Mouse (Mus musculus): ENCODE data around the gene Ccdc138. TPM values are rescaled to one million over a fixed set of nuclear protein-coding genes. Genes with fewer than 3 reads are reported as not detected.

Gene Ccdc138
- polyA plus RNA-seq, 1 experiment from 2014 or later = 3.0 TPM

DNA sequence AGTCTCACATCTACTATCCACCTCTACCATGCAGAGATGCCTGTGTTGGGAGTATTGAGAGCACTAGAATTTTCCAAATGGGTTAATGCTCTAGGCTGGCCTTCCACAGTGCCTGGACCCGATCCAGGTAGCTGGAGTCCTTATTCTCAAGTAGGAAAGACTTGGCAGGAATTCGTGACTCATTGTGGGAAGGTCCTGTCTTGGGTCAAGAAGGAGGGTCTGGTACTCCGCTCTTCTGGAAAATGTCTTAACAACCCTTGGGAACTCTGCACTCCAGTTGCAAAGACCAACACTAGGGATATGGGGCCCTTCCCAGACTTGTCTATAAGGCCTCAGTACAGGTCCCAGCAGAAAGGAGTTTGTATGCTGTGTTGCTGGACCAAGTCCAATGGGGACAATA lies 111.1 kb downstream of the Ccdc138 start:
- H3K27me3 ChIP-seq (replicated peaks; ENCODE audit: insufficient read depth, low read length) = no peaks in the 10 kb centered on the region
- H3K4me3 ChIP-seq (ENCODE audit: low read depth, low read length) = no peak overlapping the region
- H3K4me2 ChIP-seq (replicated peaks; ENCODE audit: low read depth, low read length) = no peak overlapping the region
- DNase-seq (ENCODE audit: low spot score) (peak; percentile 74), ATAC-seq (peak; percentile 76)
- peaks cover 12% of the 10 kb centered on the region; the same call in 1 of the 2 replicates for H3K4me1 ChIP-seq (ENCODE audit: insufficient read depth, low read depth, low read length)
- H3K9me3 ChIP-seq (ENCODE audit: low read length) = no peaks in the 10 kb centered on the region
- WGBS = 49% methylated on average over 3 of the region's 3 CpGs
- no peak overlapping the region for H3K27ac ChIP-seq (ENCODE audit: low read length)
- no peak overlapping the region for H3K9ac ChIP-seq (replicated peaks; ENCODE audit: low read depth)
- H3K36me3 ChIP-seq (ENCODE audit: insufficient read depth, low read length) = no peaks in the 10 kb centered on the region
- TF ChIP-seq CTCF (IDR thresholded peaks at IDR 0.05) = no peak
- TF ChIP-seq EP300 (IDR thresholded peaks at IDR 0.05) = peak; percentile 72; the same call in 1 of the 2 replicates

DNA sequence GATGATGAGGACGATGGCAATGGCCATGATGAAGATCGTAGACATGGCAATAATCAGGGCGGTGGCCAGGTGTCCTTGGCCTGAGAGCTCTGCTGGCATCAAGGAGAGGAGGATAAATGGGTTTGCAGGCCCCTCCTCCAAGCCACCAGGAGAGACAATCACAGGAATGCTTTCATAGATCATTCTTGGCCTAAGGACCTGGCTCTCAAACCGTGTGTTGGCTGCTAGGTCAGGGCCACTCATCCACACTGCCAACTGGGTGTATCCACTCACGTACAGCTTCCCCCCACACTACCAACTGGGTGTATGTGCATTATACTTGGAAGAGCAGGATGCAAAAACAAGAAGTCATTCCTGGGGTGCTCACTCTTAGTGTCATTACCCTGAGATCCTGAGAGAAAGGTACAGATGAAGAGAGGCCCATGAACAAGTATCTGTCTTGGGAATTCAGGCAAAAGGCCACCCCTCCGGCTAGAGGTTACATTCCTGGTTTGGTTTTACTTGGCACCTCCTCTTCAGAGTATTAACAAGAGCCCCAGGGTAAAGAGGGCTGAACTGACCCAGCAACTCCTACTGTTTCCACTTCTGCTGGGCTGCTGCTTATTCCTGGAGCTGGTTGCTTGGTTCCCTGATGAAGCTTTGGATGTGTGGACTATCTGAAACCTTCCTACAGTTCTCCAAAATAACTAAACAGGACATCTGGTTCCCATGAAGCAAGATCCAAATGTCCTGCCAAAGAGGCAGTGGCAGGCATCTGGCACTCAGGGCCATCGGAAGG lies 112.9 kb downstream of the Ccdc138 start:
- TF ChIP-seq CTCF (IDR thresholded peaks at IDR 0.05) (no peak), EP300 (IDR thresholded peaks at IDR 0.05) (no peak)
- H3K4me3 ChIP-seq (ENCODE audit: low read depth, low read length) = no peak overlapping the region
- H3K27me3 ChIP-seq (replicated peaks; ENCODE audit: insufficient read depth, low read length) = no peaks in the 10 kb centered on the region
- no peaks in the 10 kb centered on the region for H3K36me3 ChIP-seq (ENCODE audit: insufficient read depth, low read length)
- H3K27ac ChIP-seq (ENCODE audit: low read length) = no peak overlapping the region
- DNase-seq (ENCODE audit: low spot score) (no peak), ATAC-seq (no peak; the same call in 1 of the 2 replicates)
- WGBS = 68% methylated on average over 7 of the region's 7 CpGs
- no peak overlapping the region for H3K4me2 ChIP-seq (replicated peaks; ENCODE audit: low read depth, low read length)
- peaks cover 7% of the 10 kb centered on the region; the same call in 1 of the 2 replicates for H3K4me1 ChIP-seq (ENCODE audit: insufficient read depth, low read depth, low read length)
- H3K9ac ChIP-seq (replicated peaks; ENCODE audit: low read depth) = no peak overlapping the region
- H3K9me3 ChIP-seq (ENCODE audit: low read length) = no peaks in the 10 kb centered on the region

DNA sequence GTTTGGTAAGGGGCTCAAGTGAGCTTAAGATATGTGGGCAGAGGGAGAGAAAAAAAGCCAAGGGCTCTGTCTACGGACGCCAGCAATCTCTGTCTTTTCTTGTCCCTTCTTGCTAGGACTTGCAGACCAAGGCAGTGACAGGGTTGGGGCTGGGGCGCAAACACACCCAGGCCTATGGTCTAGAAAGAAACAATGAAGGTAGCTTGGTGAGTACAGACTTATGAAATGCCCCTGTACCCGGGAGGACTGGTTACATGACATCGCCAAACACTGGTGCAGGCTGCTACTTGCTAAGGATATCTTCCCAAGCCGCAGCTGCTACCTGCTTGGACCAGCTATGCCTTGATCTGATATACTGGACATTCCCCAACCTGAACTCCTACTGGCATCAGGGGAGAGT lies 116.9 kb downstream of the Ccdc138 start:
- ATAC-seq (no peak), DNase-seq (ENCODE audit: low spot score) (no peak)
- WGBS = 81% methylated on average over 6 of the region's 6 CpGs
- Histone ChIP-seq H3K4me2 (replicated peaks; ENCODE audit: low read depth, low read length) (no peak overlapping the region), H3K36me3 (ENCODE audit: insufficient read depth, low read length) (no peaks in the 10 kb centered on the region), H3K27me3 (replicated peaks; ENCODE audit: insufficient read depth, low read length) (no peaks in the 10 kb centered on the region), H3K9me3 (ENCODE audit: low read length) (no peaks in the 10 kb centered on the region), H3K4me3 (ENCODE audit: low read depth, low read length) (no peak overlapping the region), H3K27ac (ENCODE audit: low read length) (no peak overlapping the region), H3K9ac (replicated peaks; ENCODE audit: low read depth) (no peak overlapping the region), H3K4me1 (ENCODE audit: insufficient read depth, low read depth, low read length) (peaks cover 4% of the 10 kb centered on the region; the same call in 1 of the 2 replicates)
- TF ChIP-seq CTCF (IDR thresholded peaks at IDR 0.05) (no peak), EP300 (IDR thresholded peaks at IDR 0.05) (no peak)

DNA sequence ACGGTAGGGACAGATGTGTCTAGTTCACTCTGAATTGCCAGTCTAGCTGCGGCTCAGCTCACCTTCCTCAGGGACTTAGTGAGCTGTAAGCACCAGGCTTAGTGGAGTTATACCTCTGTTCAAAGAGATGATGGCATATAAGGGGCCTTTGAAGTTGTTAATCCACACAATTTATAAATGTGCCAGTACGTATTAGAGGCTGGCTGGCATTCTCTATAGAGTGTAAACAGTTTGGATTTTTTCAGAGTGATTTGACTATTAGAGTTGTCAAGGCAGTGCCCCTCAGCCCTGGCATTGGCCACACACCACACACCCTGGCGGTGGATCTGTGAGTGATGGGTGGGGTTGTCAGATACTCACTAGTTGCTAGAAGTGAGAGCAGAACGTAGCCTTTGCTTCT lies 118.8 kb downstream of the Ccdc138 start:
- ATAC-seq = no peak
- Histone ChIP-seq H3K9ac (replicated peaks; ENCODE audit: low read depth) (no peak overlapping the region), H3K27ac (ENCODE audit: low read length) (no peak overlapping the region), H3K4me1 (ENCODE audit: insufficient read depth, low read depth, low read length) (no peaks in the 10 kb centered on the region), H3K4me3 (ENCODE audit: low read depth, low read length) (no peak overlapping the region), H3K36me3 (ENCODE audit: insufficient read depth, low read length) (no peaks in the 10 kb centered on the region), H3K9me3 (ENCODE audit: low read length) (no peaks in the 10 kb centered on the region), H3K4me2 (replicated peaks; ENCODE audit: low read depth, low read length) (no peak overlapping the region), H3K27me3 (replicated peaks; ENCODE audit: insufficient read depth, low read length) (no peaks in the 10 kb centered on the region)
- WGBS = 79% methylated on average over 5 of the region's 5 CpGs
- TF ChIP-seq EP300 (IDR thresholded peaks at IDR 0.05) (no peak), CTCF (IDR thresholded peaks at IDR 0.05) (no peak)
- no peak for DNase-seq (ENCODE audit: low spot score)

DNA sequence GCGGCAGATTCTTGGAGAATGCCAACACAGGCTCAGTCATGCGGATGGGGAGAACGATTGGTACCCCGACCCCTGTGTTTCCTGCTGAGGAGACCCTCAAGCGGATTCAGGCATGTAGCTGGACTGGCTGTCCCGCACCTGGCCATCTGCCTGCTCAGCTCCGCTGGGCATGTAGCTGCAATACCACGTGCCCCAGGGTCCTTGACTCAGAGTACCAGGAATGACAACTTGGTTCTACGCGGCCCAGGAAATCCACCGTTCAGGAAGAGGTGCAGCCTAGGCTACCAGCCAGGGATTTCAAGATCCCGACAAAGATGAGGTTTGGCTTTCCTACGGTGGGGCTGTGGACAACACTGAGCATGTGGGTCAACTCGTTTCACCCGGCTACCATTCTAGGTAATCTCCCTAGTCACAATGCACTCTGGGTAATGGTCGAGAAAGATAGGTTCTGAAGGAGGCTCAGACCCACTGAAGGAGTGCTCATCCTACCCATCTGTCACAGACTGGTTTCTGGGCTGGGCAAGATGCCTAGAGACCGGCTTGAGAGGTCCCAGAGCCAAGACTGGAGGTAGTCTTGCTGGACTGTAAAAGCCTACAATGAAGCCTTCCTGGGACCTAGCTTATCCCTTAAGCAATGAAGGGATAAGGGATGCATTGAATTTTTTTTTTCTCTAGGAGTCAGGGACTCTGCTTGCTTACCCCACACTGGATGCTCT lies 120.9 kb downstream of the Ccdc138 start:
- Histone ChIP-seq H3K9ac (replicated peaks; ENCODE audit: low read depth) (no peak overlapping the region), H3K27me3 (replicated peaks; ENCODE audit: insufficient read depth, low read length) (no peaks in the 10 kb centered on the region), H3K36me3 (ENCODE audit: insufficient read depth, low read length) (no peaks in the 10 kb centered on the region), H3K4me2 (replicated peaks; ENCODE audit: low read depth, low read length) (no peak overlapping the region), H3K27ac (ENCODE audit: low read length) (no peak overlapping the region), H3K4me1 (ENCODE audit: insufficient read depth, low read depth, low read length) (no peaks in the 10 kb centered on the region), H3K9me3 (ENCODE audit: low read length) (no peaks in the 10 kb centered on the region), H3K4me3 (ENCODE audit: low read depth, low read length) (no peak overlapping the region)
- WGBS = 77% methylated on average over 17 of the region's 17 CpGs
- TF ChIP-seq EP300 (IDR thresholded peaks at IDR 0.05) = no peak
- no peak for TF ChIP-seq CTCF (IDR thresholded peaks at IDR 0.05)
- ATAC-seq (peak; percentile 57), DNase-seq (ENCODE audit: low spot score) (no peak)

DNA sequence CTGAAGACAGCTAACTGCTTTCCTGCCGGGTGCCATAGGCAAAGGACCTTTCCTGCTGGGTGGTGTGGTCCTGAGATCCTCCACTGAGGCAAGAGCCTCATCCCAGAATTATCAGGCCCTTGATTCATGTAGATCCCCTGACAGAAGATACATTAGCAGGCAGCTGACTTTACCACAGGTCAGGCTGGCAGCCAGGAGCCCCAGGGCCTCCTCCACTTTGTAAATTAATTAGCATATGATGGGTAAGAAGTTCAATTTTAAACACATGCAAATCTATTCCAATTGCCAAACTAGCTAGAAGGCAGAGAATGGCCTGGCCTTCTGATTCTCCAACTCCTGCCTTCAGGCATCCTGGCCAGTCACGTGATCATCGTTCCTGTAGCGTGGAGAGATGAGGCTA lies 121.5 kb downstream of the Ccdc138 start:
- TF ChIP-seq EP300 (IDR thresholded peaks at IDR 0.05) (no peak), CTCF (IDR thresholded peaks at IDR 0.05) (no peak)
- no peaks in the 10 kb centered on the region for H3K36me3 ChIP-seq (ENCODE audit: insufficient read depth, low read length)
- H3K4me1 ChIP-seq (ENCODE audit: insufficient read depth, low read depth, low read length) = no peaks in the 10 kb centered on the region
- no peak overlapping the region for H3K4me2 ChIP-seq (replicated peaks; ENCODE audit: low read depth, low read length)
- no peak overlapping the region for H3K4me3 ChIP-seq (ENCODE audit: low read depth, low read length)
- H3K27me3 ChIP-seq (replicated peaks; ENCODE audit: insufficient read depth, low read length) = no peaks in the 10 kb centered on the region
- no peak overlapping the region for H3K9ac ChIP-seq (replicated peaks; ENCODE audit: low read depth)
- ATAC-seq (no peak), DNase-seq (ENCODE audit: low spot score) (no peak)
- no peaks in the 10 kb centered on the region for H3K9me3 ChIP-seq (ENCODE audit: low read length)
- no peak overlapping the region for H3K27ac ChIP-seq (ENCODE audit: low read length)
- 83% methylated on average over 4 of the region's 4 CpGs for WGBS
